Mouse (Mus musculus) WW6 (cell line): ENCODE data around the gene Gpr152.

Experiments used
- DNase-seq: peaks from one replicate; pipeline ENCODE4 v3.0.0-alpha.2; 2013; ENCODE audit warnings: low read depth, low spot score

Gene Gpr152

DNA sequence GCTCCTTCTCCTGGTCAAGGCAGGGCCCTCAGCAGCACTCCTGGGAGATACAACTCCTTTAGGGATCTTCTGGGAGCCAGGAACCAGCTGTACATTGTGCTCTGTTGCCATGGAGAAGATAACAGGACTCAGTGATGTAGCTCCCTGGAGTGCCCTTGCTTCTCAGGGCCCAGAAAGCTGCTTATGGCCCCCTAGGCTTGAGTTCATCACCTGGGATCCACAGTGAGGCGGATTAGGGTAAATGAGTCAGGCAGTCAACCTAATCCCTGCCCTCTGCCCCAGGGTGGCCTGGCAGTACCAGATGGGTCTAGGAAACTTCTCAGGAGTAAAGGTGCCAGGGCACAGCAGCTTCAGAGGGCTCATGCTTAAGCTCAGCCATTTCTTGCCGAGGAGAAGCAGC, at the start of gene Gpr152:
Gpr152 (plus strand) TSS at position 342 of the 400 bp plus-strand sequence.
- DNase-seq = no peak

DNA sequence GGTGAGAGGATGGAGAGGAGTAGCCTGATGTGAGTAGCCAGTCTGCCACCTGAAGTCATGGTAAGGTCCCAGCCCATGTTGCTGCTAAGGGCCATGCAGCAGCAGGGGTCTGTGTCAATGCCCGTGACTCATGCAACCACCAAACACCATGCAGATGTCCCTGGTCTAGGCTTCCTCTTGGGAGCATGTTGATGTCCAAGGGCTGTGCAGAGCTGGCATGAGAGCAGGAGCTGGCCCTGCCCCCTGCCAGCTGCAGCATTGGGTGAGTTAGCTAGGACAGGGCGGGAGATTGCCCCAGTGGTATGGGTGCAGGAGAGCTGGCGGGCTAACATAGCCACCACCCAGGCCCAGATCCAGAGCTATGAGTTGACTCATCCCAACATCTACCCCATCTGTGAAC, 49.1 kb upstream of the Gpr152 start:
- no peak for DNase-seq

DNA sequence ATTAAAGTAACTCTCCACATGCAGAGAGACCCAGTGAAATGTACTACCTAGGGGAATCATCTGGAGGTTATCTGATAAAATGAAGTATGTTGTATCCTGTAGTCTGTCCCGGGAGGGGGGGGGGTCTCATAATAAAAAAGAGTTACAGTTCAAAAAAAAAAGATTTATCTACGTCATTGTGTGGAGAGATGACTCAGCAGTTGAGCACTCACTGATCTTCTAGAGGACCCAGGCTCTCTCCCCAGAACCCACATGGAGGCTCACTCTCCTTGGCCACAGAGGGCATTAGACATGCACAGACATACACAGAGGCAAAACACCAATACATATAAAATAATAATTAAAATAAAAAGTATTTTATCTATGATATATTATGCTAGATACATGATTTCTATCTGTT, 48.2 kb upstream of the Gpr152 start:
- DNase-seq = no peak

DNA sequence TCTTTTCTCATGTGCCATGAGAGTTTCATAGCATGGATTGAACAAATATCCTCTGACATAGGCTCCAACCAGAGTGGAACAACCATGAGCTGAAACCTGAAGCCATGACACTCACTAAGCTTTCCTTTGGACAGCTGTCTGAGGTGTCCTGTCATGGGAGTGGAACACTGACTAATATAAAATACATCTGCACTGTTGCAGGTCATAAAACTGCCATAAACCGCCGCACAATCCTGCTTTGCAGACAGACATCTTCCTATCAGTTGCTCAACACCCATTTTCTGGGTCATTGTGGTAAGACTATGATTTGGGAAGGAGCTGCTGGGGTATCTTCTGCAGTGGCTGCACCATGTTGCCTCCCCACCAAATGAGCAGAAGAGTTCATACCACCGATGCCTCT, 46.8 kb upstream of the Gpr152 start:
- no peak for DNase-seq

DNA sequence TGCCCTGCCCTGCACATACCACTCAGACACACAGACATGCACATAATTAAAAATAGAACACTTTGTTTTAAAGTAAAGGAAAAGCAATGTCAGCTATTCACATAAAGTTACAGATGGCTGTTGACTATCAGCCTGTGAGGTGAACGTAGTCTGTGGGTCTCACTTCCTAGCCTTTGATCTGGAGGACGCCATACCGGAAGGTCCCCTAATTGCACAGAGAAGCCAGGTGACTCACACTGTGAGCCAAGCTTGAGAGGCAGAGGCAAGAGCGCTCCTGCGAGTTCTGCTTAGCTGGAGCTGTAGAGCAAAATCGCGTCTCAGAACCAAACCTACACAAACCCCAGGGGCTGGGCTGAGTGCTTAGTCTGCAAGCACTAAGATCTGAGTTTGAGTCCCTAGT, 45.8 kb upstream of the Gpr152 start:
- DNase-seq = no peak

DNA sequence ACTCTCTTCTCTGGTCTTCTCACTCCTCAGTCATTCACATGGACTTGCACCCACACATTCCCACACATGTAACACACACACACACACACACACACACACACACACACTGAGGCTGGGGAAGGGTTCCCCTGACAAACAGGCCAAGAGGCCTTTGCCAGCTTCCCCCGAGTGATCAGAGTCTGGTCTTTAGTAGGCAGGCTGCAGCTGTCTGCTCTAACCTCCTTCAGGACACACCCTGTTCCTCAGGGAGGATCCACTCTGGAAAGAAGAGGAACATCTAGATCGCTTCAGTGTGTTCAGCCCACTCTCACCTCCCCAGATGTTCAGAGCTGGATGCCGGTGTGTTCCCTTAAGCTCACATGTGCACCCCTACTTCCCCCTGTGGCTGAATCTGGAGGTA, 45.2 kb upstream of the Gpr152 start:
- no peak for DNase-seq

DNA sequence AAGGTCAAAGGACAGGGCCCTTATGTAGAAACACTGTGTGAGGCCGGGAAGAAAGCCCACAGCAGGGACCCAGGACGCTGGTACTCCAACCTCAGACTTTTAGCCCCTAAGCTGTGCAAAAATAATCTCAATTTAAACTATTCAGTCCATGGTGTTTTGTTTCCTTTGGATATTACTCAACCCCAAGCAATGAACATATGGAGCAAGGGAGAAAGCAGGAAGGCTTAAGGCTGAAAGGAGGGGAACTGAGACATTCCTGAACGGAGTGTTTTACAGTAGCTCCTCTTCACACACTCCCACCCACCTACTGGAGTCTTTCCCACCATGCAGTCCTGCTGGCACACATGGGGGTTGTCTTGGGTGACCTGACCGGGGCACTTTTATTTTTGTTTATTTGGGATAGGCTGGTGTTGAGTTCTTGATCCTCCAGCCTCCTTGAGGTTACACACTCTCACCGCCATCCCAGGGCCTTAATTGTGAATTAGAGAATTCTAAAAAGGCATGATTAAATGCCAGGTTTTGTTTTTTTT, 44.7 kb upstream of the Gpr152 start:
- DNase-seq = no peak

DNA sequence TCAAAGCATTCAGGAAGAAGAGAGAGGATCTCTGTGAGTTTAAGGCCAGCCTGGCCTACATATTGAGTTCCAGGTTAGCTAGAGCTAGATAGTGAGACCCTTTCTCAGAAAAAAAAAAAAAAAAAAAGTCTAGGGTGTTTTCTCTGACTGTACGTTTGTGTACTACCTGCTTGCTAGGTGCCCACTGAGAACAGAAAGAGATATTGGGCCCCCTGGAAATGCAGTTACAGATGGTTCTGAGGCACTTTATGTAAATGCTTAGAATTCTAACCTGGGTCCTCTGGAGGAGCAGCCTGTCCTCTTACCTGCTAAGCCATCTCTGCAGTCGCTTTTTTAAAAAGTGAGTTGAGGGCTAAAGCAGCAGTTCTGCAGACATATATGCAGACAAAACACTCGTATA, 43.8 kb upstream of the Gpr152 start:
- DNase-seq = no peak

DNA sequence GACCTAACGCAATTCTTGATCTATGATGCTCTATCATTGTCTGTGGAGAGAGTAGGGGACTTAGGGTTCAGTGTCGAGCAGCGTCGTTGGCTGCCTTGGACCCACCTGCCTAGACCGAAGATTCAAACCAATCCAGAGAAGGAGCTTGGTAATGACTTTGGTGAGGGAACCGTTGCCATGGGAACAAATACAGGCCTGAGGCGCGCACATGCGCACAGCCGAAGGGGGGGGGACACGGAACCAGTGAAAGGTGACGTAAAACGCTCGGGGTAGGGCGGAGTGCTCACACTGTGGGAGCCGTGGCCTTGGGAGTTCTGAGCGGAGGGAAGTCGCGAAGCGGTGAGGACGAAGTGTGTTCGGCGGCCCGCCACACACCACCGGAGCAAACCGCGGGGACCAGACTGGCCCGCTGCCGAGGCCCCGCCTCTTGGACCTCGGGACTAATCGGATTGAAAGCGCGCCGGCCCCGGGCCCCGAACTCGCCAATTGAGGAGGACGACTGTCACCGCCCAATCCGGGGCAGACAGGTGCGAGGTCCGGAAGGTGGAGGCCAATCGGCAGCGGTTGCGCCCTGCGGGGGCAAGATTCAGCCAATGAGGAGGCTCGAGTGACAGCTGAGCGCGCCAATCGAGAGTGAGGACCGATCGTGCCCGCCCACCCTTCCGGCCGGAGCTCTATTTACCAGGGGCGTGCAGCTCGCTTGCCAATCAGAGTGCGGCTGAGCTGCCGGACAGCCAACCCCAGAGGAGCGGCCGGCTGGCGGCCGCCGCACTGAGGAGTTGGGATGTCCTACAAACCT, 42.7 kb upstream of the Gpr152 start, which contains the start of gene Cdk2ap2:
Cdk2ap2 (plus strand) TSS at position 541 of the 799 bp plus-strand sequence.
- DNase-seq = peak; percentile 98

DNA sequence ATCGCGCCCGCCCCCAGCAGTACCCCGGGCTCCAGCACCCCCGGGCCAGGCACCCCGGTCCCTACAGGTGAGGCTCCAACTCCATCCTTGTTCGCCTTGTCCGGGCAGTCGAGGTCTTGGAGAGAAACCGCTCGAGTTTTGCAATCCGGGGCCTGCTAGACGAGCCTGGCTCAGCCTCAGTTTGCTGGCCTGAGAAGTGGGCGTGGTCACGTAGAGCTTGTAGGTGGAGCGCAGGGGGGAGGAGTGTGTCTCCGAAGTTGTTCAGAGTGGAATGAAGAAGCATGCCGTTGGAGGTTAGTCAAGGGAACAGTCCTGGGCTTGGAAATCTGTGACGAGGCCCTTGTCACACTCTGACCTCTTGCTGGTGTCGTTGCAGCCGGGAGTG, 42.2 kb upstream of the Gpr152 start:
- DNase-seq = peak; percentile 76

DNA sequence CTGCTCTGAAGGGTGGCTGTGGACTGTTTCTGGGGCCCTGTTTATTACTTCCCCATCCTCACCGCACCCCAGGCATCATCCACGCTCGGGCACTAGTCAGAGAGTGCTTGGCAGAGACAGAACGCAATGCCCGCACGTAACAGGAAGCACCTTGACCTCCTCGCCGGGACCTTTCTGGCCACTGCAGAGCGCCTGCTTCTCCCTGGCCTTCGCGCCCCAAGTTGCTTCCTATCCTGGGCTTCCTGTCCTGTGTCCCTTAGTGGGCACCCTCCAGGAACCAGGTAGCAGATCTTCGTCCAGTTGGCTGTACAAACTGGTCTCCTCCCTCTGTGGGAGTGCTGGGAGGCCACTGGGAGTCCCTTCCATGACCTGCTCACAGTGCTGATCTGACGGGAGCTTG, 41.2 kb upstream of the Gpr152 start:
- no peak for DNase-seq

DNA sequence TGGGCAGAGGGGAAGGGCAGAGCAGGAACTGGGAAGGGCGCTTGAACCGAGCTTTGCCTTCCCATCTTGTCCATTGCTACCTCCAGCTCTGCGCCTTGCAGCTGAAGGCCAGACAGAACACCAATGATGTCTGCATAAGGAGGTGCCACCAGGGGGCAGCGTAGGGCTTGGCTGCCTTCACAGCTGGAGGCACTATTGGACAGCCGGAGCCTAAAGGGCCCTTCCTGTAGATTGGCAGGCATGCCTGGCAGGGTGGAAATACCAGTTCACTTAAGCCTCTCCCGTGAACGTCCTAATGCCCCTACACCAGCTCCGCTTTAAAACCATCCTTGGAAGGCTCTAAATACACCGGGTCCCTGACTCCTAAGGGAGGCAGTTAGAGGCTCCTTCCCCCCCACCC, 40.5 kb upstream of the Gpr152 start:
- peak; percentile 62 for DNase-seq

DNA sequence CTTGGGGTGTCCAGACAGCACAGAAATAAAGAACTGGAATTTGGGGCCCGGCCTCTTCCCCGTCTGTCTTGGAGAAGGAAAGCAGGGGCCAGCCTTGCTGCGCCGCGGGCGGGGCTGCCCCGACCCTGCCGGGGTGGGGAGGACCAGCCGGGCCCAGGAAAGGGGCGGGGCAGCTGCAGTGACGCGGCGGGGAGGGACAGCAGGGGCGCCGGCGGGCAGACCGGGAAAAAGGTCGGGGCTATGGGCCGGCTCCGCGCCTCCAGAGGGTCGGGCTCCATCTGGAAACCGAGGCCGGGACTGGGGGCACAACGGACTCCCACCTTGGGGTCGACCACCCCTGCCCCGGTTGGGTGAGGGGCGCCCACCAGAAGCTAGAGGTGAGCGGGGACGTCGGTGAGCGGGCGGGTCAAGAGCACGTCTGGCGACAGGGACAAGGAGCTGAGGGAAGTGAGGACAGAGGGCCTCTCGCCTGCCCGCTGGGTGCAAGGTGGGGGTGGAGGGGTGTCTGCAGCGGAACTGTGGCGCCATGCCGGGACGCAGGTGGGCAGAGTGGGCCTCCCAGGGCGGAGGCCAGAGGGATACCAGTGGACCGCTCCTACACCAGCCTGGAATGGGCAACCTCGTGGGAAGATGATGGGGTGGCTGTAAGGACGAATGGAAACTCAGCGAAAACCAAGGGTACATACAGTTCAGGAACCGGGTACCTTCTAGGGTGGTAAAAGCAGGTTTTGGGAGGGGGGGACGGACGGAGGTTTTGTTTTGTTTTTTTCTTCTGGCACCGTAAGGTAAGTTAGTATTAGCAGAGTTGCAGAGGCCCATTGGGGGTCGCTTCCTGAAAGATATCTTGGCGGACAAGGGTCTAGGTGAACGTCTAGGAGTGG, 39.5 kb upstream of the Gpr152 start, which contains the start of gene Pitpnm1:
Pitpnm1 (plus strand) TSS at position 162 of the 881 bp plus-strand sequence.
- no peak for DNase-seq

DNA sequence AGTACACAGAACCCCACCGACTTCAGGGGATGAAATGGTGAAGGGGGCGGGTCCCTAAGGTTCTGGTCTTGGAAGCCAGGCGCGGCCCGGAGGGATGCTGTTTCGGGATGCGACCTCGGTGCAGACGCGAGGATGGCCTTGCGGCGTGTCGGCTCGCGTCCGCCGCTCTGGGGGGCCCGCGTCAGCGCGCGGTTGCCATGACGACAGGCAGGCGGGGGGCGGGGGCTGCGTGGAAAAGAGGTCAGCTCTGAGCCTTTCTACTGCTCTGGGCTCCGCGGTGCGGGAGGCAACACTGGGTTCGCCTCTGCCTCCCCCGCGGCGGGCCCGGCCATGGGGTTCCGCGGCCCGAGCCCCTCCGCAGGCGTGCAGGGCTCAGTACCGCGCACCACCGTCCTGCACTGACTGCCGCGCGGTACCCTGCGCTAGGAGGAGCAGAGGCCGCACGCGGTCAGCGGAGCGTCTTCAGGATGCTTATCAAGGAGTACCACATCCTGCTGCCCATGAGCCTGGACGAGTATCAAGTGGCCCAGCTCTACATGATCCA, 38.8 kb upstream of the Gpr152 start:
- no peak for DNase-seq

DNA sequence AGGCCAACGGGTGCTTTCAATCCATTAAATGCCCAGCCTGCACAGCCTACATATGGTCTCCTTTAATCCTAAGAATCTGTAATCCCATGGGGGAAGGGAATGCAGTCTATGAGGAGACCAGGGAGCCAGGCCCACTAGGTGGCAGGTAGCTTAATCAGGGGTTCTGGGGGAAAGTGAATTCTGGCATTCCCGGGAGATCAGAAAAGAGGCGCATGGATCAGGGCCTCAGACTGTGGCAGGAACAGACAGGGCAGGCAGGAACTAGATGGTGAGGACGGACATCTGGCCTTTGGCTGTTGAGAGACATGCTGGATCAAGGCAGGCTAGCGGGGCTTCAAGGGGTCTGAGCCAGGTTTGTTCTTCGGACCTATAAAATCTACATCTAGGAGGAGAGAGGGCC, 38.1 kb upstream of the Gpr152 start:
- DNase-seq = no peak

DNA sequence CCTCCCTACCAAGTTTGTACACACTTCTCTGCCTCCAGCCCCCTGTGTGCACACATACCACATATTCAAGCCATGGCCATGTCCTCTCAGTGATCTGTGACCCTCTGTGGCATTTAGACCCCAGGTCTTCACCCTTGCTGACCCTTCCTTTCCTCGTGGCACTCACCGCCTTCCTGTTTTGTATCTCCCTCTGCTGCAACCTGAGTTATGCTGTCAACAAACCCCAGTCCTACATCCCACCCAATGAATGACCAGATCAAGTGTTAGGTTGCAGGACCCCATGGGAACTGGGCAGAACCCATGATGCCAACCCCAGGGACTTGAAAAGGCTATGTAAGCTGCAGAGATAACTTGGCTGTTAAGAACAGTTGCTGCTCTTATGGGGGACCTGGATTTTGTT, 37.5 kb upstream of the Gpr152 start:
- no peak for DNase-seq

DNA sequence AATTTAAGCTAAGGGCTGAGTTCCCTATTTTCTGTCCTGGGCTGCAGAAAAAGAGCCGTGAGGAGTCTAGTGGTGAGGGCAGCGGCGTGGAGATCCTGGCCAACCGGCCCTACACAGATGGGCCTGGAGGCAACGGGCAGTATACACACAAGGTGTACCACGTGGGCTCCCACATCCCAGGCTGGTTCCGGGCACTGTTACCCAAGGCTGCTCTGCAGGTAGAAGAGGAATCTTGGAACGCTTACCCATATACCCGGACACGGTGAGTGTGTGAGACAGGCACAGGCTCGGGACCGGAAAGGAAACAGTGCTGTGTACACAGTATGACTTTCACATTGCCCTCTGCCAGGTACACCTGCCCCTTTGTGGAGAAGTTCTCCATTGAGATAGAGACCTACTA, 37.0 kb upstream of the Gpr152 start:
- DNase-seq = no peak

DNA sequence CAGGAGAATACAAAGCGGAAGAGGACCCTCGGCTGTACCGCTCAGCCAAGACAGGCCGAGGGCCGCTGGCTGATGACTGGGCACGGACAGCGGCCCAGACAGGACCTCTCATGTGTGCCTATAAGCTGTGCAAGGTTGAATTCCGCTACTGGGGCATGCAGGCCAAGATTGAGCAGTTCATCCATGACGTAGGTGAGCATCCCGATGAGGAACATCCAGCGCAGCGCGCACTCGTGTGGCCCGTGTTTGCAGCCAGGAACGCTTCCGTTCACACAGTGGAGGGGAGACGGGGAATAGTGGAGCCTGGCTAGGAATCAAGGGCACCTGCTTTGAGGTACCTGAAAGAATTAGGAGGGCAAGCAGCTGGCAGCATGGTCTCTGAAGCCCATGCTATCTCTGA, 36.3 kb upstream of the Gpr152 start:
- no peak for DNase-seq

DNA sequence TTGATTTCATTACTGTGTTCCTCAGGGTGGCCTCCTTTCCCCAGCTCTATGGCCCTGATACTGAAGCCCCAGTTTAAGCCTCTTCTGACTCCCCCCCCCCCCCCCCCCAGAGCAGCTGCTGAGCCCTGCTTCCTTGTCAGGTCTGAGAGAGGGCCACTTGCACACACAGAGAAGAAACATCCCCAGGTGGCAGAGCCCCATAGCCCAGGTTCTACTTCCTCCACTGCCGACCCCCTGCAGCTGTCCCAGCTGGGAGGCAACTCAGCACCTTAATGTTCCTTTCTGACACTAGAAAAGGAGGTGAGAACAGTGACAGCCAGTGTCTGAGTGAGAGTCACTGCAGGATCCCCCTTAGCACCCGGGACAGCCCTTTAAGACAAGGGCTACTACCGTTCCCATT, 35.8 kb upstream of the Gpr152 start:
- DNase-seq = no peak

DNA sequence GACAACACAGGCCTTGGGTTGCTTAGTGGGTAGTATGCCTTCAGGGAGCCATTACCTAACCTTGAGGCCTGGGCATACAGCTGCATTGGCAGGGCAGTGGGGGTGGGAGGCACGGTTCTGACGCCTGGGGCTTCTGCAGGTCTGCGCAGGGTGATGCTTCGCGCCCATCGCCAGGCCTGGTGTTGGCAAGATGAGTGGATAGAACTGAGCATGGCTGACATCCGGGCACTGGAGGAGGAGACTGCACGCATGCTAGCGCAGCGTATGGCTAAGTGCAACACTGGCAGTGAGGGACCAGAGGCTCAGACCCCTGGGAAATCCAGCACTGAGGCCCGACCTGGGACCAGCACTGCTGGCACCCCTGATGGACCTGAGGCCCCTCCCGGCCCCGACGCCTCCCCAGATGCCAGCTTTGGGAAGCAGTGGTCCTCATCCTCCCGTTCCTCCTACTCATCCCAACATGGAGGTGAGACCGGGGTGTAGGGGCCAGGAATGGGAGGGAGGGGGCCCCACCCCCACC, 34.9 kb upstream of the Gpr152 start:
- no peak for DNase-seq

DNA sequence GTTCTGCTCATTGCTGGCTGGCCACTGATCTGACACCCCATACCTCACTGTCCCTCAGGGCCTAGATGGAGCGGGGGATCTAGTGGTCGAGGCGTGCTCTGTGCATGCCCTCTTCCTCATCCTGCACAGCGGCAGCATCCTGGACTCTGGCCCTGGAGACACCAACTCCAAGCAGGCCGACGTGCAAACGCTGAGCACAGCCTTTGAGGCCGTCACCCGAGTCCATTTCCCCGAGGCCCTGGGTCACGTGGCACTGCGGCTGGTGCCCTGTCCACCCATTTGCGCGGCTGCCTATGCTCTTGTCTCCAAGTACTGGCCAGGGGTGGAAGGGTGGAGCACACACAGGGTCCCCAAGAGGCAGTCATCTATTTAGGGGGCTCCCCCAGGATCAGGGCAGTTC, 32.9 kb upstream of the Gpr152 start:
- DNase-seq = no peak

DNA sequence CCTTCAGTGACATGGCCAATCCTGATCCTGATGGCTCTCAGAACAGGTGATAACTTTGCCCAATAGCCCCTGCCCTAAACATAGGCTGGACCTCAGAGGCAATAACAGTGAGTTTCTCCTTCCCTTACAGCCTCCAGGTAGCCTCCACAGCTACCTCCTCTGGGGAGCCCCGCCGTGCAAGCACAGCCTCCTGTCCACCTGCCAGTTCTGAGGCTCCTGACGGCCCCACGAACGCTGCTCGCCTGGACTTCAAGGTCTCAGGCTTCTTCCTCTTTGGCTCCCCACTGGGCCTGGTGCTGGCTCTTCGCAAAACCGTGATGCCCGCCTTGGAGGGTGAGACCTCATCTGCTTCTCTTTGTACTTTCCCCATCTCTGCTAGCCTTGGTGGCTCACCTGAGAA, 31.1 kb upstream of the Gpr152 start:
- no peak for DNase-seq
